Mouse (Mus musculus): Measurements from ENCODE around the gene Dusp13.

GRCm38 (mm10) chr14:21745149-21745548 lies 5.8 kb downstream of the Dusp13 start:
- TF ChIP-seq CTCF (IDR thresholded peaks at IDR 0.05; ENCODE audit: low read depth) (no peak), EP300 (optimal IDR thresholded peaks at IDR 0.05) (no peak)

All from stomach, postnatal 0 days (tissue).